Mouse (Mus musculus) brain, adult 2 months (tissue): Measurements from ENCODE around the gene 3110040M04Rik.
A peak's percentile ranks its signal among the peaks of the same experiment; 100 is the strongest.
"Not testable (repeated sequence)": the region's sequence is repeated elsewhere in the genome, so short reads cannot be mapped to it uniquely, and the experiment has no call there.

Experiments
- DNase-seq: peaks from one replicate; pipeline ENCODE4 v3.0.0; 2011; ENCODE audit warnings: low read depth, low spot score

3110040M04Rik gene

DNA sequence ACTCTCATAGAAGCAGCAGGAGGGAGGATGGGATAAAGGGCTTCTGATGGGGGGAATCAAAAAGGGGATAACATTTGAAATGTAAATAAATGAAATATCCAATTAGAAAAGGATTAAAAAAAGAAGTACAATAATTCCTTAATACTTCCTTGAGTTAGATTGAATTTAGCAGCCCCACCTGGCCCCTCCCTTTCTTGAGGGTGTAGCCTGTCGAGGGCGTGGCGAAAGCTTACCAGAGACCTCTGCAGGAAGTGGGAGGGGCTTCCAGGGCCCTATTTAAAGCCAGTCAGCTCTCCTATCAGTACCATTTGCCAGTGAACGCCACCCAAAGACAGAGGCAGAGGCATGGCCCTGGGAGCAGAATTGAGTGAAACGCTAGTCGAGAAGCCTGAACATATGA lies at the start of gene 3110040M04Rik:
TSS of gene 3110040M04Rik (plus strand) at position 304 of the 400 bp plus-strand sequence.
- not testable (repeated sequence) for DNase-seq

DNA sequence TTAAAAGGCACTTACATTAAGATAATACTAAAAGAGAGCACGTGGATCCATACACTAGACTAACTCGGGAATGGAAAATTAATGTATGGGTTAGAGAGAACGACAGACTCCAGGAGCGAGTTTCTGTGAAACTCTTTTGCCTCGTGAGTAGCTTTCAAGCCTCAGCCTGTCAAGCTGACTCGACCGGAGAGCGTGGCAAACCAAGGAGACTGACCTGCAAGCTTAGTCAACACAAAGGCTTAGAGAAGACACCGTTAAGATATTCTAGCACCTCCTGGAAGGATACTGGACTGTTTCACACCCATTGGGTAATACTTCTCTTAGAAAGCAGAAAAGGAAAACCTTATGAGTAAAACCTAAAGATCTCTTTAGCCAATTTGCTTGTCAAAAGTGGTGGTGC lies 49.8 kb upstream of the 3110040M04Rik start:
- not testable (repeated sequence) for DNase-seq

DNA sequence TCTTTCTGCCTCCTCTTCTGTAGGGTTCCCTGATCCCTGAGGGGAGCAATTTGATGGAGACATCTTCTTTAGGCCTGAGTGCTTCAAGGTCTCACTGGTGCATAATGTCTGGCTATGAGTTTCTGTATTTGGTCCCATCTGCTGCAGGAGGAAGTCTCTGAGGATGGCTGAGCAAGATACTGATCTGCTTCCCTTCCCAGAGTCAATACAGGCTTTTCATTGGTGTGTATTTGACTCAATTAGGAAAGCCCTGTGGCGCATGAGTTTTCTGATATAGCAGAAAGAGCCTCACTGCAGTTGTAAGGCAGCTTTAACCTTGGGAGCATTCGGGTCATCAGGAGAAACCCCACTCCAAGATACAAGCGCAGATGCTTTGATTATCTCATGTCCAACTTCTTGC lies 47.8 kb upstream of the 3110040M04Rik start:
- DNase-seq = no peak

DNA sequence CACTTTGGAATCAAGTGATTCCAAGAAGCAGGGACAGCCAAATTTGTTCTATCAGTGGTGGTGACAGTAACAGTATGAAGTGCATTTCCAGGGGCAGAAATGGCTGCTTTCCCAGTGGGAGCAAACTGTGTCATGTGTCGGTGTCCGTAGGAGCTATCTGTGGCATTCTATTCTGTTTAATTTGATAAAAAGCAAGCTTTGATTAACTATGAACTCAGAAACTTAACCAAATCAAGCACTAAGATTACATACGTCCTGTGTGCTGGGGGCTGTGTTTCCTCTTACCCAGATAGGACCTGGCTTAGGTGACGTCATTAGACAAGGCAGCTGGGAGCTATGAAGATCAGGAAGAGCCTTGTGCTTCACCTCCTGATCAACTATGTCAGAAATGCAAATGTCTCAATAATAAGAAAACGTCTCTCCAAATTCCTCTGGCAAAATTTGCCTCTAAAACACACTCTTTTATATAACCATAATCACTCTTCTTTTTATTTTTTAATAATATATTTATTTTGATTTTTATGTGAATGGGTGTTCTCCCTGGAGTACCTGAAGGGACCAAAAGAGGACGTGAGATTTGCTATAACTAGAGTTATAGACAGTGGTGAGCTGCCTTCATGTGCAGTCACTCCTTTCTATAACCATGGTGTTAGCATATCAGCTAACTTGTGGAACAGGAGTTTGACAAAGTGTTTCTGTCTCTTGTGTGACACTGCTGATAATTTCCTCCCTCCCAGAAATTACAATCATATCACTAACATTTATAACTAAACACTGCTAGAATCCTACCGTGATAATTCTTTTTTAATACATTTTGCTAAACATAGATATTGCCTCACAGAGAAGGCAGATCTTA lies 46.9 kb upstream of the 3110040M04Rik start:
- DNase-seq = no peak

DNA sequence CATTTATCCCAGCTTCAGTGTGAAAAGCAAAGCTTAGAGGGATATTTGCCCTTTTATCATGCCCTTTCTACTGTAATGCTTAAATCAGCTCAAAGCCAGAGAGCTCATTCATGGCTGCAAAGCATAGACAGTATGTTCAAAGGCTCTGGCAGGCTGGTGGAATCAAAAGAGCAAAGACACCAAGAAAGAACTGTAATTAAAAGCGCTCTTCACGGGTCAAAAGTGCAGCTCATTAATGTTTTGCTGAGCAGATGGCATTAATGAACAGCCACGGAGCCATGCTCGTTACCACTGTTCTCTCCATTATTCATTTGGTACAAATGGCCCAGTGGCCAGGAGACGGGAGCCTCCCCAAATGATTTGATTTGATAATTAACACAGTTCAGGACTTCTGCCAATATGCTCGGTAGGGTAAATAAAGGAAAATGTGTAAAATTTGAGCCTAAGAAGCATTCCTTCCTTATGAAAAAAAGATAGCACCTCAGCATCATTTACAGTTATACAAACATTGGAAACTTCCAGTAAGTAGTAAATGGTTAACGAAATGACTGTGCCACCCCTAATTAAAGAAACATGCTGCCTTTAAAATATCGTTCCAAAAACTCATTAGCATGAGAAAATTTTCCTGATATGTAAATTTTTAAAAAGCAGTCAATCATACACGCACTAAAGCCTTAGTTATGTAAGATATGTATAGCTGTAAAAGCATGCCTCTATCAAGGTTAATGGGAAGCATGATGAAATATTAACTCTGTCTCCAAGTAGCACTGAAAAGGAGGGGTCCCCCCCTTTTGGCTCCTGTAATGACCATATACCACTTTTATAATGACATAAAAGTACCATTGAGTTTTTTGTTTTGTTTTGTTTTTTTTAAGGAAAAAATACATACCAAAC lies 45.7 kb upstream of the 3110040M04Rik start:
- DNase-seq = no peak

DNA sequence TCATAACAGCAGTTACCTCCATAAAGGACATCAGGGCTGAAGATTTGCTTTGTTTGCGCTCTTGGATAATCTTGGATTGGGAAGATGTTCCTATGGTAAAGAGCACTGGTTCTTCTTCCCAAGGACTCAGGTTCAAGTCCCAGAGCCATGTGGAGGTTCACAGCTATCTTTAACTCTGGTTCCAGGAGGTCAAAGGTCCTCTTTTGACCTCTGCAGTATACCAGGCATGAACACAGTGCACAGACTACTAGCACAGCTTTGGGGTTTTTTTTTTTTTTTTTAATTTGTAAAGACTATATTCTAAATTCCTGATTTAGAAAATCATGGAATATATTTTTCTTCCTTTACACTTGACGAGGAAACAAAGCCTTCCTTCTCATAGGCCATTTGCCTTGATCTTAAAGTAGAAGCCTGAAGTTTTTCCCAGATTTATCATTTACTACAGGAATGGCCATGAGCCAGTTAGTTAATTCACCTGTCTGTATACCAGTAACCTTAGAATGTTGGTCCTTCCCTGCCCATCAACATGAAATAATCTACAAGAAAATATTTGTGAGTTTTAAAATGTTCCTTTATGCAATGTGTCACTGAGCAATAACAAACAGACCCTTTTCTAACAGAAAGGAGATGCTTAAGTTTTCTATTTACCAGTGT lies 44.9 kb upstream of the 3110040M04Rik start:
- no peak for DNase-seq

DNA sequence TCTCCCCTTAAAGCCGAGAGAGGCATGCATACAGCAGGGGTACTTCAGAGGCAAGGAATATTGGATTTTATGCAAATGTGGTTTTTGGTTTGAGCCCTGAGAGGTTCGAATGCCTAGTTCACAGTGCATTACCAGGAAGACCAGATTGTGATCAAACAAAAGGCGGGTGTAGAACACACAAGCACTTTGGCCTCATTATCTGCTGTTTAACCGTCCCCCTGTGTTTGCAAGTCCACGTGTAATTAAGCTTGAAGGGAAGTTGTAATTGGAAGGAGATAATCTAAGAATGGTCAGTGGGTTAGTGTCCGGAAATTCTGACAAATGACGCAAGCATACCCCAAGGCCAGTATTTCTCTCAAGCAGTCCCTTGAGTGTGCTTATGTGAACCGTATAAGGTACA lies 37.9 kb upstream of the 3110040M04Rik start:
- DNase-seq = no peak

DNA sequence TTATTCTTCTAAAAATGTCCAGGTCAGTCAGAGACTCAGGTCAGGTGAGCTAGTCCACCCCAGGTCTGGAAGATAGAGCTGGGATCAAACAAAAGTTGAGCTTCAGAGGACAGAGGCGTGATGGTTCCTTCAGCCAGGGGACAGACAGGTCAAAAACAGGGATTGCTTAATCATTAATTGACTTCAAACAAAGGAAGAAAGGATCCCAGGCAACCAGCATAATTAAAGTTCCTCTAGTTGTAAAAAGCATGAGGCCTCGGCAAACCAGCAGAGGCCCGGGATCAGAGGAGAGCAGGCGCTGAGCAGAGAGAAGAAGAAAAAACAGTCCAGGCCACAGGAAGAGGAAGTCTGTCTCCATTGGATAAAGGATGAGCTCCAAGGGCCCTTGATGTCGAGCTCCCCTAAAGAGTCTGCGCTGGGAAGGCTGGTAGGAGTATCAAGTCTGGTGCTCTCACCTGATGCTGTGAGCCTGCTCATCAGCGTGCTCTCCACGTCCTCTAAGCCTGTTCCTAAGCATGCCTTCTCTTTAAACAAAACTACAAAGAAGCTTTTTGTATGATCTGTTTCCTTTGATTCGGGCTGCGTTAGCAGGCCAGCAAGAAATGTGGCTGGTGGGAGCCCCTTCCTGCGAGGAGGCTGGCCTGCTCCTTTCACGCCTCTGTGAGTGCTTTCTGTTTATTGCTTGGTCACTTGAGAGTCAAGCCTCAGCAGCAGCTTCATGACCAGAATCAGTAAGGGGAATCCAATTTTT lies 36.4 kb upstream of the 3110040M04Rik start:
- DNase-seq = no peak

DNA sequence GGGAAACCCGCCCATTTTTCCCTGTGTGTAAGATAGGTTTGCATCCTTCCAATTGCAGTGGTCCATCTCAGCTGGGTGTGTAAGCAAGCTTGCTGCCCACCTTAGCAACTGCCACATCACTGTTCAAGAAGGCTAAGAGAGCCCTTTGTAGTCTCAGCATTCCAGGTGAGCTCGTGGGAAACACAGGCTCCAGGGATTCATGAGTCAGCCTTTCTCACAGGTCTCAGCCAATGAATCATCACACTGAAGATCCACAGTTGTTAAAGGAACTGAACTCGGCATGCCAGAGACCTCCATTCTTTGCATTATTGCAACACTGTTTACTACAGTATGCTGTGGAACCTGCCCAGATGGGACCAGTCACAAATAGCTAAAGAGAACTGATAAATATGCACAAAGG lies 35.3 kb upstream of the 3110040M04Rik start:
- peak; percentile 47 for DNase-seq

DNA sequence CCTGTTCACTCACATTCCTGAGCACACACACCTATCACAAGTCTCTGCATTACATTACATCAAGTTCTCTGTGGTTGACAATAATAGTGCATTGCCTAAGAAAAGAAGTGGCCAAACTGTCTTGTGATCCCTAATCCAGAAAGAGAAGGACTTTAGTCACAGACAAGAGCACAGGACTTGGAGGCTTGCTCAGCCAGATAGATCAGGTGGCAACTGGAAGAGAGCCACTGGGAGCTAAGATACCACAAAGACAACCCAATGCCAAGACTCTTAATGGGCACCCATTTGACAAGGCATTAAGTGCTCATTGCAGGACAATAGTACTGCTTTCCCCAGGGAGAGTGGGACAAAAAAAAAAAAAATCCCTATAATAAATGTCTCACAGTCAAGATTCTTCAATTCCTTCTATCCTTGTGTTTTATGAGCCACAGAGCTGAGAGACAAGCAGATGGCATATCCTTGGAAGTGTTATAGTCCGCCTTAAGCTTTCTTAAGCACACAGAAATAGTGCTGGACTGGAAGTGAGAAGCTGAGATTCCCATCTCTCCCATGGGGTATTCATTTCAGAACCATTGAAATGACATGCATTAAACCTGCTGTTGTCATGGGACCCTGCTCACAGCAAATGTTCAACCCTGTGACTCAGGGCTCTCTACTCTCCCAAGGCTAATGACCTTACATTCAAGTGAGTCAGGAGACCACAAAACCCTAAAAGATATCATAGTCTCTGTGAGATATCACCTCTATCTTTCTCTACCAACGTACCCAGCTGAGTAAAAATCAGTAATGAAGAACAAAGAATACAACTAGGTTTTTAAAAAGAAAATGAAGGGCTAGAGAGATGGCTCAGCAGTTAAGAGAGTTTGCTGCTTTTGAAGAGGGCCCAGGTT lies 32.1 kb upstream of the 3110040M04Rik start:
- DNase-seq = peak; percentile 70

DNA sequence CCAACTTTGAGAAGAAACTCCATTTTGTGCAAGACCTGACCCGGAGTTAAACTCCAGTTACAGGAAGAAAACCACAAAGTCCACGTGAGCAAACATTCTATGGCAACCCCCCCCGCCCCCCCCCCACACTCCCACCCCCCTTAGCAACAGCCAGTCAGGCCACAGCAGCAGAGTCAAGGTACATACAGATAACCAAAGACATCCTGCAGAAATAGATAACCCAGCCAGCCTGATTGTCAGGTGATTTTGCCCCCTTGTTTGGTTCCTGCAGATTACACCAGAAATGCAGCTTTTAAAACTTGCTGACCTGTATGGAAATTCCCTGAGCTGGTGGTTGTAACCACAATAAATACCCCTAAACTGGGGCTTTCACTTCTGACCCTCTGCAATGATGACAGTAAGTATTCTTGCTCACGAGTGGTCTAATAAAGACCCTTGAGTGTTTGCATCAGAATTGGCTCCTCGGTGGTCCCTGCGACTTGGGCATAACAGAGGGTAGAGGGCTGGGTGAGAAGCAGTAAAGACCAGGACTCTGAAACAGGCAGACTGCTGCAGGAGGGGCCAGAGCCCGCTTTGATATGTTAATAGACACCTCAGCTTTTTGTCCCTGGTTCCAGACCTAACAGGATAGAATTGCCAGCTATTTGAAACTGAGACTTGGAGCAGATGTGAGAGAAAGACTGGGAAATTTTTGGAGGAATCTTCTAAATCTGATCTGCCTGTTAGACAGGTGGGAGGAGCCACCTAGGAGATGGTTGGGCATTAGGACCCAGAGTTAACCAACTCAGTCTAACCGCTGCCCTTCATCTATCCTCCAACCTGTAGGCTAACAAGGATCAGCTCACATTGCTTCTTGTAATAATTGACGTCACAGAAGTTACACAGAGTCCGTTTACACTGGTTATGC lies 26.6 kb upstream of the 3110040M04Rik start:
- DNase-seq = peak; percentile 40

DNA sequence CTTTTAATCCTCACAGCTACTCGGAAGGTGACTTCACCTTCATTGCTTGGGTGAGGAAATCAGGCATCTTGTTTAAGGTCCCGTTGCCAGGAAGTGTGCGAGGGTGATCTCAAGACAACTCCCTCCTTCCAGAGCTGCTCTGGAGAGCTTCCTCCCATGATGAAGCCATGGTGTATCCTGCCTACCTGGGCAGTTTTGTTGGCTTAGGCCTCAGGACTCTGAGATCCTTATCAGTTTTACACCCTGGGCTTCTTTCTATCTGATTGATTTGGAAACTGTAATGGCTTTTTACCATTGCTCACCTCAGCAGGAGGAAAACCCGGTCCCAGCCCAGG lies 26.0 kb upstream of the 3110040M04Rik start:
- DNase-seq = no peak

DNA sequence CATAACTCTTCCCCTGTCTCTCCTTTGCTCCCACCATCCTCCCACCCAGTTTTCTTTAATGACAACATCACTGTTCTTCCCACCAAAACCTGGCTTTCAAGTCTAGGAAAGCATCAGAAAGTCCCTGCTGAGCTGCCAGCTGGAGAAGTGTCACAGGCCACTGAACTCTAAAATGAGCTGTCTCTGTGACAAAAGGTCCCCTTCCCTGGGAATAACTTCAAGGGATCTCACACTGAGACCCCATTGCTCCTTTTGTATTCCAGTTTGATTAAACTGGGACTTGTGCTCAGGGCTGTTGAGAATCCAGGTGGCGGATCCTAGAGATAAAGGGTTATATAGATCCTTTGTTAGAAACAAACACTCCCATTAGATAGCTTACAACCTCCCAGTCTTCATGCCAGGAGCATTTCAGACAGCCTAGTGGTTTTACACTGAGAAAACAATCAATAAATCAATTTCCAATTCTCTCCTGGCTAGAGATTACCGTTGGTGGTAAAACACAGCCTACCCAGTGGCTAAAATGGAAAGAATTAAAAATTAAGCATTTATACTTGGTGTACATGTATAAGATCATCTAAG lies 25.3 kb upstream of the 3110040M04Rik start:
- DNase-seq = no peak

DNA sequence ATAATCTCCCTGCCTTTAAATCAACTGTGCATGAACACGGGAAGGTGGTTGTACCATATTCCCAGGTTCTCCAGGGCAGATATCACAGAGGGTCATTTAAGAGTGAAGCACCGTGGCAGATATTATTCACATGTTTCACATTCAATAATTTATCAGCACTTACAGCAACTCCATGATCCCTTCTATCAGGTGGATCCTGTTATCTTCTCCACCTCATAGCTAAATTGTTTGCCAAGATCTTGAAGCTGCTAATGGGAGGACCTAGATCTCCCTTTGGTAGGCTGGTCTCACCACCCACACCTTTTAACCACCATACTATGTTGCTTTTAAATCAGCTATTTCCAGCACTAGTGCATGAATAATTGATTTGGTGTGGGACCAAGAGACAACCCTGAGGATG lies 23.8 kb upstream of the 3110040M04Rik start:
- no peak for DNase-seq

DNA sequence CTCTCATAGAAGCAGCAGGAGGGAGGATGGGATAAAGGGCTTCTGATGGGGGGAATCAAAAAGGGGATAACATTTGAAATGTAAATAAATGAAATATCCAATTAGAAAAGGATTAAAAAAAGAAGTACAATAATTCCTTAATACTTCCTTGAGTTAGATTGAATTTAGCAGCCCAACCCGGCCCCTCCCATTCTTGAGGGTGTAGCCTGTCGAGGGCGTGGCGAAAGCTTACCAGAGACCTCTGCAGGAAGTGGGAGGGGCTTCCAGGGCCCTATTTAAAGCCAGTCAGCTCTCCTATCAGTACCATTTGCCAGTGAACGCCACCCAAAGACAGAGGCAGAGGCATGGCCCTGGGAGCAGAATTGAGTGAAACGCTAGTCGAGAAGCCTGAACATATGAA lies 21.7 kb upstream of the 3110040M04Rik start, which contains the start of gene Gm47985:
TSS of gene Gm47985 (plus strand) at position 272 of the 400 bp plus-strand sequence.
- DNase-seq = not testable (repeated sequence)

DNA sequence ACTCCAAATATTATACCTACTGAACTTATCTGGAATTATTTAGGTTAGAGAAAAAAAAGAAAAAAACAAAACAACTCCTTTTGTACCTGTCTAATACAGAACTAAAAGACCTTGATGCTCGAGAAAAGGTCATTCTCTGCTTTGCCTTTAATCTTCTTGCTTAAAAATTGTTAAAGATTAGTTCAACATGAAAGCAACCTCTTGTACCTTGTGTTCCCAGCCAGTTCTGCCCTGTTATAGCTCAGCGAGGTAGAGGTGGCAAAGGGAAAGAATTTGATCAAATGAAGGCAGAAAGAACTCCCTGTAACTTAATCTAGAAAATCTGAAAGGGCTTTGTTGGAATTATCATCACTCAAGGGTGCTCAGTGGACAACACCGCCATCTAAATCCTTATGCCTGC lies 17.7 kb upstream of the 3110040M04Rik start:
- not testable (repeated sequence) for DNase-seq

DNA sequence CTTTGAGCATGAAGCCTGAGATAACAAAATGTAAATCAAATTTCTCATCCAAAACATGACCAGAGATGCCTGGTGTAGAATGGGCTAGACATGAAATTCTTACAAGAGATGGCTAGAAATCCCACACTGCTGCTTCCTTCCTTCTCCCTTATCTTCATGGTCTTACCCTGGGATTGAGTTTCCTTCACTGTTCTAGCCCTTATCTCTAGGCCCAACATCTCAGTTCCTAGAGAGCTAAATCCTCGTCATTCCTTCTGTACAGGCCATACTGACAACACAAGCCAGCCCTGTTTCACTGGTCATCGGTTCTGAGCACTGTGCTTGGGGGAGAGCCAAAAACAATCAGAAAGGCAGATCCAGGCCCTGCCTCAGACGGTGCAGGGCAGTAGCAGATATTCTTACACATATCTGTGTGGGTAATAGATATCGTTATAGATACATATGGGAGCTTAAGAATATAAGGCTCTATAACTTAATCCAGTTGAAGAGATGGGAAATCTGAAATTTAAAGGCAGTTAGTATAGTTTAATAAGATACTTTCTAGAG lies 17.0 kb upstream of the 3110040M04Rik start:
- DNase-seq = not testable (repeated sequence)

DNA sequence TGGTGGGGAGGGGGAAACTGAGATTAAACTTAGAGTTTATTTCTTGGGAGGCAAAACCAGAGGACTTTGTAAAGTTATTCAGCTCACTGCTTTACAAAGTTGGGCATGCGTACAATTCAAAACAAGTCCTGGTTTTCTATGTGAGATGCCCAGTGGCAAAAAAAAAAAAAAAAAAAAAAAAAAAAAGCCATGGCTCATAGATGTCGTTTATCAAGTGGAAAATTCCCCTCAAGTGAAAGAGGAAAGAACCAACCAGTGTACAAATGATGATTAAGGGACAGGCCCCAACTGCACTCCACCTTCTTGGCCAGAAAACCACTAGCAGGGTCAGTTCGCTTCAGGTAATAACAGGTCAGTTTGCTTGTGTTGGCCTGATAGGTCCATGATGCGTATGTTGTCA lies 15.5 kb upstream of the 3110040M04Rik start:
- DNase-seq = no peak

DNA sequence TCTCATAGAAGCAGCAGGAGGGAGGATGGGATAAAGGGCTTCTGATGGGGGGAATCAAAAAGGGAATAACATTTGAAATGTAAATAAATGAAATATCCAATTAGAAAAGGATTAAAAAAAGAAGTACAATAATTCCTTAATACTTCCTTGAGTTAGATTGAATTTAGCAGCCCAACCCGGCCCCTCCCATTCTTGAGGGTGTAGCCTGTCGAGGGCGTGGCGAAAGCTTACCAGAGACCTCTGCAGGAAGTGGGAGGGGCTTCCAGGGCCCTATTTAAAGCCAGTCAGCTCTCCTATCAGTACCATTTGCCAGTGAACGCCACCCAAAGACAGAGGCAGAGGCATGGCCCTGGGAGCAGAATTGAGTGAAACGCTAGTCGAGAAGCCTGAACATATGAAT lies 11.8 kb upstream of the 3110040M04Rik start, which contains the start of gene Gm8947:
TSS of gene Gm8947 (plus strand) at position 302 of the 400 bp plus-strand sequence.
- DNase-seq = not testable (repeated sequence)
